Mouse (Mus musculus) bone marrow, adult 2 months (tissue): ENCODE measurements around the gene Ninj1. TPM values are rescaled to one million over a fixed set of nuclear protein-coding genes. Genes with fewer than 3 reads are reported as not detected.

Experiments used
- H3K27ac ChIP-seq: fragments of 200-500 bp; 2 replicates; pipeline ENCODE4 v1.5.1; 2012; ENCODE audit warnings: low read depth, mild to moderate bottlenecking, control low read depth, inconsistent platforms, low read length; ENCODE audit not compliant: control insufficient read depth, poor library complexity, insufficient read depth
- H3K4me1 ChIP-seq: fragments of 200-500 bp; 2 replicates; pipeline ENCODE4 v1.6.1; 2011; ENCODE audit warnings: low read length; ENCODE audit not compliant: control insufficient read depth, insufficient read depth
- H3K4me3 ChIP-seq: fragments of 200-500 bp; replicated peaks from 2 replicates; pipeline ENCODE3; 2011; ENCODE audit warnings: mild to moderate bottlenecking, low read depth, low read length, control low read depth; ENCODE audit not compliant: control insufficient read depth
- CTCF ChIP-seq: fragments of 200-500 bp; IDR thresholded peaks from 2 replicates; pipeline ENCODE4 v1.5.1; 2011; ENCODE audit warnings: low read length, control low read depth; ENCODE audit not compliant: control insufficient read depth, insufficient read depth
- POLR2A ChIP-seq: fragments of 200-500 bp; IDR thresholded peaks from 2 replicates; pipeline ENCODE4 v1.6.1; 2011; ENCODE audit warnings: low read depth, mild to moderate bottlenecking, control low read depth, low read length, borderline replicate concordance; ENCODE audit not compliant: control insufficient read depth
- WGBS: fragments of 180-500 bp; shearing (Covaris S2); methylation state at CpG from one replicate; pipeline ENCODE4 v1.1.7; 2018; 5-methylcytosine and 5-hydroxymethylcytosine counted together
- polyA plus RNA-seq: library from polyadenylated mRNA; stranded (reverse); fragments of >200 nt; gene quantifications from 2 replicates; pipeline ENCODE4 v1.2.4, GENCODE M21; 2011; ENCODE audit warnings: low replicate concordance; ENCODE audit not compliant: missing spikeins, insufficient read depth, insufficient read length

The Ninj1 gene
- polyA plus RNA-seq, 1 experiment, result 36.6 TPM

DNA sequence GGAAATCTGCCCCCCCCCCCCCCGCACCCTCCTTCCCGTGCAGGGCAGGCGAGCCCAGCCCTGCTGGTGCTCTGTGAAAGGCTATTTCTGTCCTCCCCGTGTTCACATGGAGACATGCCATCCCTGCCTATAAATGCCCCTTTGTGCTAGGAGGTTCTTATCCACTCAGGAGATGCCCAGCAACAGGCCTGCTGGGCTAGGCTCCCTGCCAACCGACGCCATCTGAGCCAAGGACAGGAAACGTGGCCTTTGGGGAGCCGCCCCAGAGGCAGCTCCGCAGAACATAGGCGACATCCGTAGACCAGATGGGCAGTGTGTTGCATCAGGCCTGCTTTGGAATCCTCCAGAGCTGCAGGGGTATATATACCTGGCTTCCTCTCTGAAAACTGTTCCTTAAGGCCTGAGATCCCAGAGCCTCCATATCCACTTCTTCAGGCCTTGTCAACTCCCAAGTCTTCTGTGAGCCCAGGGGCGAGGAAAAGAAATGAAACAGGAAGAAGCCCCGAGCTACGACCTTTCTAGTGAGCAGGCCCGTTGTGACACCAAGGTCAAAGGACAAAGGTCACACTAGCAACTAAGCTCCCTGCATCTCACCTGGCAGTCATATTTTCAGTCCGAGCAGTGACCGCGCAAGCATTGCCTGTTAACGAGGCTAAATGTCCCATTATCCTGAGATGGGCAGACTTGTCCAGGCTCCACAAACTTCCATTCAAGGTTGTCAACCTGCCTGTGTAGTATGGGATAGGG is 8.3 kb upstream of the Ninj1 start:
- Histone ChIP-seq H3K27ac (no peak overlapping the region), H3K4me1 (no peaks in the 10 kb centered on the region; the same call in 1 of the 2 replicates), H3K4me3 (no peak overlapping the region)
- WGBS, result 45% methylated on average over 19 of the region's 19 CpGs
- no peak for TF ChIP-seq POLR2A
- TF ChIP-seq CTCF, result no peak

DNA sequence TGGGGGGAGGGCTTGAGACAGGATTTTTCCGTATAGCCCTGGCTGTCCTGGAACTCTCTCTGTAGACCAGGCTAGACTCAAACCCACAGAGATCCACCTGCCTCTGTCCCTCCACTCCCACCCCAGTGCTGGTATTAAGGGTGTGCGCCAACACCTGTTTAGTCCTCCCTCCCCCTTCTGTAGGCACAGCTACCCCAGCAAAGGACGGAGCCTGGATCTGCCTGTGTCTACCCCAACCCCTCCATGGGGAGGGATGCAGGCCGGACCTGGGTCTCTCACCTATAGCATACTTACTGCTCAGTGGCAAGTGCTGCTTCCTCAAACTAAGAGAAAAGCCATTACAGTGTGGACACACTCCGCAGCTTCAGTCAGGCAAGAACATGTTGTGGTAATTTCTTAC is 7.0 kb upstream of the Ninj1 start:
- TF ChIP-seq CTCF, result no peak
- no peak for TF ChIP-seq POLR2A
- 55% methylated on average over 5 of the region's 5 CpGs for WGBS
- Histone ChIP-seq H3K4me3 (no peak overlapping the region), H3K27ac (no peak overlapping the region), H3K4me1 (no peaks in the 10 kb centered on the region; the same call in 1 of the 2 replicates)

DNA sequence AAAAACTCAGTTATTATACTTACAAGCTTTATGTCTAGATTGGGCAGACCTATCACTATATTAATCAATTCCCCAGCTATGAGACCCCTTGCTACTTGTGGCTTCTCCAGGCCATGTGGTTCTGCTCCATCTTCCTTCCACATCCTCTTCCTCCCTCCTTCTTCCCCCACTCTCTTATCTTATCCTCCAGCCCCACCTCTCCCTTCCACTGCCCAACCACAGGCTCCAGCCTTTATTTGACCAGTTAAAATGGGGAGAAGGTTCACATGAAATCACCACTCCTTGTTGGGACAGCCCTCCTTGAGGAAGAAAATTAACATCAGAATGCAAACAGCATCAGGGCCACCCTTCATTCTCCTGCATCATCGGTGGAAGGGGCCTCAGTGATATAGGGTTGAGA is 6.6 kb upstream of the Ninj1 start:
- no peak overlapping the region for H3K27ac ChIP-seq
- 24% methylated on average over 1 of the region's 1 CpGs for WGBS
- no peak overlapping the region for H3K4me3 ChIP-seq
- H3K4me1 ChIP-seq, result no peaks in the 10 kb centered on the region; the same call in 1 of the 2 replicates
- TF ChIP-seq CTCF (no peak), POLR2A (no peak)

DNA sequence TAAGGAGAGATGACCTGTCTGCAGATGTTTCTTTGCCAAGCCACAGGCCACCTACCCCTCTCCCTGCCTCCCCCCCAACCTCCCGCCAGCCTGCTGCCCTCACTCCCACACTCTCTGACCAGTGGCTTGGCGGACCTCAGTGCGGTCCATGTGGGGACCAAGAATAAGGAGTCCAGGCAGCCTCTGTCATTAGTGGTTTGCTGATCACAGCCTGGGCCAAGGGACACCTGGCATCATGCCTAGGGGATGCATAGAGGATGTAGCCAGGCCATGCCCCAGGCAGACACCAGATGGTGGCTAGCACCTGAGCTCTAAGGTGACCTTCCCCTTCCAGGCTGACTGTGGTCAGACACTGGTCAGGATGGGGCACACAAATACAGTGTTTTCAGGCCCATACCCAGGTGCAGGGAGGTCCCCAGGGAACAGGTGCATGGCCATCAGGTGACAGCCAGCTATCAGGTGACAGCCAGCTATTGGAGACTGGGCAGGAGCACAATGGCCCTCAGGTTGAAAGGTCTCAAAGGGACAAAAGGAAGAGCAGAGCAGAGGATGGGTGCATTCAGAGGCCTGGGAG is 5.8 kb upstream of the Ninj1 start:
- WGBS, result 88% methylated on average over 3 of the region's 3 CpGs
- TF ChIP-seq CTCF (no peak), POLR2A (no peak)
- peaks cover 1% of the 10 kb centered on the region; the same call in 1 of the 2 replicates for H3K4me1 ChIP-seq
- H3K4me3 ChIP-seq, result no peak overlapping the region
- H3K27ac ChIP-seq, result no peak overlapping the region

DNA sequence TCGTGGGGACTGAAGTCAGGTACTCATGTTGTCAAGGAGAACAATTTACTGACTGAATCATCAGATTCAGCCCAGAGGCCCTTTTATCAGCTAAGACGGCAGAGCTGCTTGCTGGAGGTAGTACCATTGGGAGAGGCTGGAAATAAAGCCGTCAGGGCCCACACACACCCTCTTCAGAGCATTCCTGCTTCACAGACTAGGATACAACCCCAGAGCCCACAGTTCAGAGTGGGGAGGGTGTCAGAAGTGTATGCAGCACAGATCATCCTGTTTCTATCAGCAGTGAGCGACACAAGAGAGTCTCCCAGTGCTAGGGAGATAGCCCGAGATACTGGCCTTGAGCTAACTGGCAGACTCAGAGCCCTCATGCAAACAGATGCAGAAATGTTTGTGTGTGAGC is 4.1 kb upstream of the Ninj1 start:
- no peak for TF ChIP-seq CTCF
- no peak for TF ChIP-seq POLR2A
- 66% methylated on average over 5 of the region's 5 CpGs for WGBS
- H3K27ac ChIP-seq, result no peak overlapping the region
- H3K4me3 ChIP-seq, result no peak overlapping the region
- peaks cover 6% of the 10 kb centered on the region; the same call in 1 of the 2 replicates for H3K4me1 ChIP-seq

DNA sequence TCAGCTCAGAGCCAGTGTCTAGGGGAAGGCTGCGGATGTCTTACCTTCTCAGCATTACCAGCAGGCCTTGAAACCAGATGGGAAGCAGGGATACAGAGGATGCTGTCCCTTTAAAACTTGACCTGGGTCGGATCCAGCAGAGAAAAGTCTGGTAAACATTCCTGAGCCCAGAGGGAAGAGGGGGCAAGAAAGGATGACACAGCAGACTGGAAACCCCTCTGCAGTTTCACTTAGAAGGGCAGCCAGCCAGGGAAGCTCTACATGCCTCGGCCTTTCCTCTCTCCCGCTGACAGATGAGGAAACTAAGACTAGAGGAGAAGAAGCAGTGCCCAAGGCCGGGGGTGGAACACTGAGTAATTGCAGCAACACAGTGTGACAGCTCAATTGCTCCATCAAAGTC is 3.6 kb upstream of the Ninj1 start:
- no peak overlapping the region for H3K4me3 ChIP-seq
- TF ChIP-seq CTCF, result no peak
- peaks cover 7% of the 10 kb centered on the region; the same call in 1 of the 2 replicates for H3K4me1 ChIP-seq
- 43% methylated on average over 5 of the region's 5 CpGs for WGBS
- H3K27ac ChIP-seq, result no peak overlapping the region

DNA sequence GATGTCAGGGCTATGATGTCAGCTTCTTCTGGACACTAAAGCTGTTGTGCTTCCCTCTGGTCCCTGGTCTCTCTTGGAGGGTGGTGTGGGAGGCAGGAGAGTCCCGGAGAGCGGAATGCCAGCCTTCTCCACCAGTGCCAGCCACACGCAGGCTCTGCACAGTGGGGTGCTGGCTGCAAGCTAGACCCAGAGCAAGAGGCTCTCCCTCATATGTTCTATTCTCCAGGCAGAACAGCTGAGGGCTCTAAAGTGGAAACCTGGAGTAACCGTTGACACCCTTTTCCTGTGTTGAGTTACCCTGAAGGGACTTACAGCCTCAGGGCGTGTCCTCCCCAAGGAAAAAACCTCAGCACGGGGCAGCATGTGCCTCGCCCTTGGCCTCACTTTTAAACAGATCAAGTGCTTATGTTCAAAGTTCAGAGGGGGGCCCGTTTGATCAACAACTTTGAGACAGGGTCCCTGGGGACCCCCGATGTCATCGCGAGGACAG is 442 bp upstream of the Ninj1 start:
- H3K27ac ChIP-seq, result peak overlapping the region; percentile 70
- peak overlapping the region; percentile 10 for H3K4me3 ChIP-seq
- peaks cover 13% of the 10 kb centered on the region for H3K4me1 ChIP-seq
- 22% methylated on average over 11 of the region's 11 CpGs for WGBS
- TF ChIP-seq POLR2A (no peak), CTCF (no peak)

DNA sequence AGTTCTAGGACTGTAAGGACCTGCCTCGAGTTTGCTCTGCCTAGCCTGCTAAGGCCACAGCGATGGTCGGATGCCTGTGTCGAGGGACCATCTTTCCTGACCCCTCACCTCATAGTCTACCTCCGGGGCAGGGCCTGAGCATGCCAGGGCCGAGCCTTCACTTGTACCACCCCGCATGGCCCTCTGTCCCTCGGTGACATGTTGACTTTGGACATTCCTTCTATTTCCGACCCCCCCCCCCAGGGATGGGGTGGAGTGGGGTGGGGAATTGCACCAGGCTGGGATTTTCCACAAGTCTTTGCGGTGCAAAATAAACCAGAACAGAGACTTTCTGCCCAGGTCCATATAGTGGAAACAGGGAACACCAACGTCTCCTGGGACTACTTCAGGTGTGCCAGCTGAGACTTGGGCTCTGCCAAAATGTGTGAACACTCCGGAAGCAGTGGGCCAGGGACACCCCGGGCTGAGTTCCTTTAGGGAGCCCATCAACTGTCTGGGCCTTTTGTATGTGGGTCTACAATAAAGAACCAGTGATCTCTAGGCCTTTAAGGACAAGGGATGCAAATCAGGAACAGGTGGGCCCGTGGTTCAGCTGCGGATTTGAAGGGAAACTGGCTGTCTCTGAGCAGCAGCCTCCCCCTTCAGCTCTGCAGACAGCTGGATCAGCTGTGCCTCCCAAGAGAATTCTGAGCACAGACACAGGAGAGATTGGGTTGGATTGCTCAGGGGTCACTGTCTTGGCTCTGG is 1.1 kb downstream of the Ninj1 start:
- peak overlapping the region; percentile 84 for H3K27ac ChIP-seq
- H3K4me1 ChIP-seq, result peaks cover 15% of the 10 kb centered on the region
- whole genome bisulfite sequencing, result 11% methylated on average over 15 of the region's 15 CpGs
- TF ChIP-seq POLR2A (no peak), CTCF (no peak)
- peak overlapping the region; percentile 82 for H3K4me3 ChIP-seq
